Mouse (Mus musculus): ENCODE measurements around the gene Rc3h1.
"Not testable (repeated sequence)": the region's sequence is repeated elsewhere in the genome, so short reads cannot be mapped to it uniquely, and the experiment has no call there.

The Rc3h1 gene

GRCm38 (mm10) chr1:160919383-160919782, 13.2 kb downstream of the Rc3h1 start:
- ChIA-PET CTCF (interaction anchor here in 1 of 4 experiments (0.5 kb wide), 1 partner anchor 479 kb away, joined by 3 read pairs; no protein-coding TSS in a partner anchor), POLR2A (interaction anchor here (0.7 to 4.0 kb wide), 8 partner anchors 10 to 116 kb away, joined by 3 to 17 read pairs (median 3); partner anchors contain the start of gene Rc3h1 (in 3 of the 4))

GRCm38 (mm10) chr1:160921938-160922337, 15.7 kb downstream of the Rc3h1 start:
- ChIA-PET POLR2A (interaction anchor here in 2 of 4 experiments (0.6 to 4.0 kb wide), 10 partner anchors 9 to 1020 kb away, joined by 3 to 17 read pairs (median 4); partner anchors contain the start of genes Rc3h1 (in 2 of the 2) and Zbtb37 (in 1 of the 2)), CTCF (interaction anchor here (0.6 to 2.2 kb wide), 18 partner anchors 8 to 635 kb away, joined by 3 to 12 read pairs (median 4); partner anchors contain the start of genes Rc3h1 (in 2 of the 4) and Rabgap1l (in 1 of the 4))

- POLR2A ChIA-PET, result interaction anchor here in 2 of 4 experiments (0.8 to 1.6 kb wide), 4 partner anchors 10 to 264 kb away, joined by 3 to 5 read pairs (median 4); partner anchors contain the start of gene Rc3h1 (in 2 of the 2)
- CTCF ChIA-PET, result interaction anchor here in 1 of 4 experiments (0.6 kb wide), 1 partner anchor 8 kb away, joined by 3 read pairs; no protein-coding TSS in a partner anchor
Observed at GRCm38 (mm10) chr1:160931320-160931719, 25.1 kb downstream of the Rc3h1 start.

GRCm38 (mm10) chr1:160933896-160934482, 27.8 kb downstream of the Rc3h1 start:
- POLR2A ChIA-PET, result interaction anchor here in 3 of 4 experiments (0.6 to 3.7 kb wide), 9 partner anchors 11 to 101 kb away, joined by 3 to 25 read pairs (median 4); partner anchors contain the start of genes Rc3h1 (in 3 of the 3) and Zbtb37 (in 2 of the 3)
- CTCF ChIA-PET, result interaction anchor here (0.5 to 3.0 kb wide), 44 partner anchors 10 to 681 kb away, joined by 3 to 28 read pairs (median 4); partner anchors contain the start of genes Rc3h1 (in 2 of the 4), Ankrd45 (in 1 of the 4) and Zbtb37 (in 1 of the 4)

- CTCF ChIA-PET, result interaction anchor here in 2 of 4 experiments (0.6 to 3.0 kb wide), 10 partner anchors 10 to 264 kb away, joined by 3 to 28 read pairs (median 4); no protein-coding TSS in a partner anchor
- POLR2A ChIA-PET, result interaction anchor here in 2 of 4 experiments (1.4 to 3.7 kb wide), 3 partner anchors 11 to 100 kb away, joined by 3 to 25 read pairs (median 10); partner anchors contain the start of gene Zbtb37 (in 2 of the 2)
Observed at GRCm38 (mm10) chr1:160935551-160935950, 29.3 kb downstream of the Rc3h1 start.

GRCm38 (mm10) chr1:160963199-160963598, 57.0 kb downstream of the Rc3h1 start:
- CTCF ChIA-PET, result interaction anchor here in 1 of 4 experiments (0.9 kb wide), 1 partner anchor 29 kb away, joined by 4 read pairs; no protein-coding TSS in a partner anchor
- POLR2A ChIA-PET, result interaction anchor here in 3 of 4 experiments (0.7 to 1.8 kb wide), 5 partner anchors 12 to 77 kb away, joined by 3 to 9 read pairs (median 4); partner anchors contain the start of genes Serpinc1 (in 1 of the 3) and Zbtb37 (in 1 of the 3)

GRCm38 (mm10) chr1:160967268-160967667, 61.0 kb downstream of the Rc3h1 start:
- ChIA-PET CTCF (no interaction called here), POLR2A (interaction anchor here in 1 of 4 experiments (1.0 to 2.1 kb wide), 3 partner anchors 9 to 13 kb away, joined by 3 to 6 read pairs (median 3); no protein-coding TSS in a partner anchor)

GRCm38 (mm10) chr1:160968643-160969042, 62.4 kb downstream of the Rc3h1 start:
- POLR2A ChIA-PET, result interaction anchor here in 2 of 4 experiments (0.5 to 2.1 kb wide), 3 partner anchors 8 to 14 kb away, joined by 4 to 10 read pairs (median 6); partner anchors contain the start of gene Serpinc1 (in 1 of the 2)
- CTCF ChIA-PET, result interaction anchor here in 1 of 4 experiments (1.0 kb wide), 1 partner anchor 227 kb away, joined by 3 read pairs; no protein-coding TSS in a partner anchor

- ChIA-PET POLR2A (interaction anchor here in 3 of 4 experiments (0.5 to 5.4 kb wide), 17 partner anchors 10 to 733 kb away, joined by 3 to 44 read pairs (median 3); partner anchors contain the start of gene Zbtb37 (in 2 of the 3)), CTCF (interaction anchor here in 1 of 4 experiments (0.6 to 0.7 kb wide), 4 partner anchors 122 to 1300 kb away, joined by 3 to 9 read pairs (median 6); no protein-coding TSS in a partner anchor)
Observed at GRCm38 (mm10) chr1:160978071-160978735, 72.0 kb downstream of the Rc3h1 start, which contains the start of gene Serpinc1. Gene Serpinc1 (plus strand): TSS chr1:160978585.

- CTCF ChIA-PET, result interaction anchor here in 2 of 4 experiments (0.5 to 1.2 kb wide), 4 partner anchors 10 to 246 kb away, joined by 3 read pairs; no protein-coding TSS in a partner anchor
- POLR2A ChIA-PET, result interaction anchor here in 2 of 4 experiments (0.7 to 3.6 kb wide), 9 partner anchors 9 to 152 kb away, joined by 3 to 25 read pairs (median 3); partner anchors contain the start of genes Klhl20 (in 1 of the 2) and Zbtb37 (in 1 of the 2)
Observed at GRCm38 (mm10) chr1:160980021-160980420, 73.8 kb downstream of the Rc3h1 start.

GRCm38 (mm10) chr1:160980537-160981234, 74.5 kb downstream of the Rc3h1 start:
- ChIA-PET CTCF (interaction anchor here in 2 of 4 experiments (0.5 to 1.7 kb wide), 5 partner anchors 46 to 247 kb away, joined by 3 read pairs; no protein-coding TSS in a partner anchor), POLR2A (interaction anchor here in 3 of 4 experiments (0.7 to 3.6 kb wide), 9 partner anchors 8 to 1383 kb away, joined by 3 to 25 read pairs (median 4); partner anchors contain the start of genes Zbtb37 (in 2 of the 3) and Klhl20 (in 1 of the 3))

- CTCF ChIA-PET, result interaction anchor here in 2 of 4 experiments (0.7 to 1.7 kb wide), 5 partner anchors 58 to 214 kb away, joined by 3 to 4 read pairs (median 3); no protein-coding TSS in a partner anchor
- POLR2A ChIA-PET, result interaction anchor here in 2 of 4 experiments (1.2 to 3.6 kb wide), 6 partner anchors 16 to 88 kb away, joined by 3 to 25 read pairs (median 4); partner anchors contain the start of gene Zbtb37 (in 2 of the 2)
Observed at GRCm38 (mm10) chr1:160981337-160981736, 75.1 kb downstream of the Rc3h1 start.

GRCm38 (mm10) chr1:160982887-160983286, 76.7 kb downstream of the Rc3h1 start:
- ChIA-PET CTCF (interaction anchor here in 2 of 4 experiments (0.7 to 1.0 kb wide), 2 partner anchors 213 to 524 kb away, joined by 3 read pairs; no protein-coding TSS in a partner anchor), POLR2A (interaction anchor here in 1 of 4 experiments (0.9 to 3.6 kb wide), 4 partner anchors 23 to 62 kb away, joined by 3 to 25 read pairs (median 3); partner anchors contain the start of gene Zbtb37)

- CTCF ChIA-PET, result not testable (repeated sequence)
- POLR2A ChIA-PET, result interaction anchor here in 3 of 4 experiments (0.6 to 1.3 kb wide), 6 partner anchors 10 to 50 kb away, joined by 3 to 4 read pairs (median 3); partner anchors contain the start of gene Zbtb37 (in 2 of the 3)
Observed at GRCm38 (mm10) chr1:160984731-160985130, 78.5 kb downstream of the Rc3h1 start.

- CTCF ChIA-PET, result no interaction called here
- POLR2A ChIA-PET, result interaction anchor here in 2 of 4 experiments (0.7 to 1.1 kb wide), 2 partner anchors 10 to 16 kb away, joined by 3 to 6 read pairs; no protein-coding TSS in a partner anchor
Observed at GRCm38 (mm10) chr1:160985477-160985876, 79.3 kb downstream of the Rc3h1 start.

GRCm38 (mm10) chr1:160986881-160987635, 80.8 kb downstream of the Rc3h1 start:
- ChIA-PET CTCF (no interaction called here), POLR2A (interaction anchor here in 2 of 4 experiments (2.2 to 3.9 kb wide), 3 partner anchors 18 to 49 kb away, joined by 11 to 38 read pairs (median 19); partner anchors contain the start of gene Zbtb37 (in 2 of the 2))

Measured in embryonic stem cell, embryonic (primary cell).